Mouse (Mus musculus): ENCODE data around the gene Serbp1.
A peak's percentile ranks its signal among the peaks of the same experiment; 100 is the strongest.

The Serbp1 gene

GRCm38 (mm10) chr6:67303210-67303609 is 65.2 kb downstream of the Serbp1 start:
- DNase-seq, result no peak

GRCm38 (mm10) chr6:67308994-67309393 is 71.0 kb downstream of the Serbp1 start:
- DNase-seq, result no peak

- DNase-seq, result no peak
Observed at GRCm38 (mm10) chr6:67309752-67310151, 71.8 kb downstream of the Serbp1 start.

- no peak for DNase-seq
Observed at GRCm38 (mm10) chr6:67314697-67315096, 76.7 kb downstream of the Serbp1 start.

GRCm38 (mm10) chr6:67317068-67317467 is 79.1 kb downstream of the Serbp1 start:
- no peak for DNase-seq

- DNase-seq, result no peak
Observed at GRCm38 (mm10) chr6:67317827-67318338, 79.9 kb downstream of the Serbp1 start.

- DNase-seq, result peak; percentile 56
Observed at GRCm38 (mm10) chr6:67318451-67318850, 80.5 kb downstream of the Serbp1 start.

GRCm38 (mm10) chr6:67323788-67324187 is 85.8 kb downstream of the Serbp1 start:
- DNase-seq, result no peak

- DNase-seq, result no peak
Observed at GRCm38 (mm10) chr6:67337943-67338342, 100.0 kb downstream of the Serbp1 start.

- DNase-seq, result no peak
Observed at GRCm38 (mm10) chr6:67339494-67339893, 101.5 kb downstream of the Serbp1 start.

Data from right cerebral cortex, postnatal 25 days (tissue).